Mouse (Mus musculus) adrenal gland, adult 18-20 months (tissue): ENCODE results near the gene Scamp5. TPM values are rescaled to one million over a fixed set of nuclear protein-coding genes. Genes with fewer than 3 reads are reported as not detected.
A peak's percentile ranks its signal among the peaks of the same experiment; 100 is the strongest.
"Not testable (repeated sequence)": the region's sequence is repeated elsewhere in the genome, so short reads cannot be mapped to it uniquely, and the experiment has no call there.

Experiments
- DNase-seq, 2 experiments: peaks; one replicate each; pipeline ENCODE4 v3.0.0; 2021 to 2022; ENCODE audit warnings: low spot score in 2 of 2
- total RNA-seq, 2 experiments: library from RNA; stranded (reverse); gene quantifications; 1 replicate in 1 of 2; 2 replicates in 1 of 2; pipeline ENCODE4 v1.2.3; 2021

Gene Scamp5
- total RNA-seq, 2 experiments from 2014 or later, result 7.5 to 13.7 TPM

DNA sequence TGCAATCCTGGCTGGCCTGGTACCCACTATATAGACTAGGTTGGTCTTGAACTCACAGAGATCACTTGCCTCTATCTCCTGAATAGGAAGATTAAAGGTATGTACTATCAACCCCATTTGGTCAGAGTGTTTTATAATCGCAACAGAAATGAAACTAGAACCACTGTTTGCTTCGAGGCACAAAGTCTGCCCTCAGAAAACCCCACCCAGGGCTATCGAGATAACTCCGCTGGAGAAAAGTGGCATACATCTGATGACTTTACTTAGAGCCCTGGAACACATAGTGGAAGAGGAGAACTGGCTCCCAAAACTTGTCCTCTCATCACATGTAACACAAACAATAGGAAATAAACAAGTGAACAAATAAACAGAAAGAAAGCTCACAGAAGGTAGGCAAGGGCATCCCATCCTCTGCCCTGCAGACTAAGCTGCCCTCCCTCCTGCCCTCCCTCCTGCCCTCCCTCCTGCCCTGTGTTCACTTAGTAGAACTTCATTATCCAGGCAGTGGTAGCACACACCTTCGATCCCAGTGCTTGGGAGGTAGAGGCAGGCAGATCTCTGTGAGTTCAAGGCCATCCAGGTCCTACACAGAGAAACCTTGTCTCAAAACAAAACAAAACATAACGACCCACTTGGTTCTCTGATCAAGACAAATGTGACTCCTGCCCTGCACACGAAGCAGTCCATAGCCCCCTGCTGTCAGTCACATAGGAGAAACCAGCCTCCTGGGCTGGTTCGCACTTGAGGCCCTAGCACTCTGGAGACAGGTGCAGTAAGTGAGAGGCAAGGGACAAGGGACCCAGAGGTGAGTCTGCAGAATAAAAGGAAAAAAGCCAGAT is 15.0 kb downstream of the Scamp5 start:
- no peak for DNase-seq

DNA sequence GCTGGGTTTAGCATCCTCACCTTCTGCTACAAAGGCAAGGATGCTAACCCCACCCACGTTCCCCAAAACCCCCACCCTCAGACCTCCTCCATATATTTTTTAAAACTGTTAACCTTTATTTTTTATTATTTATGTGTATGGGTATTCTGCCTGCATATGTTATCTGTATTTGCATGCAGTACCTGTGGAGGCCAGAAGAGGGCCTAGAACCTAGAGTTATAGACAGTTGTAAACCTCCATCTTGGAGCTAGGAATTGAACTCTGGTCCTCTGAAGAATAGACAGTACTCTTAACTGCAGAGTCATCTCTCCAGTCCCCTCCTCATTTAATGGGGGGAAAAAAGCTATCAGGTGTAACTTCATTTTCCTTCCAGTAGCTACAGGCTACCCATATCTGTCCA is 18.1 kb downstream of the Scamp5 start:
- no peak for DNase-seq

DNA sequence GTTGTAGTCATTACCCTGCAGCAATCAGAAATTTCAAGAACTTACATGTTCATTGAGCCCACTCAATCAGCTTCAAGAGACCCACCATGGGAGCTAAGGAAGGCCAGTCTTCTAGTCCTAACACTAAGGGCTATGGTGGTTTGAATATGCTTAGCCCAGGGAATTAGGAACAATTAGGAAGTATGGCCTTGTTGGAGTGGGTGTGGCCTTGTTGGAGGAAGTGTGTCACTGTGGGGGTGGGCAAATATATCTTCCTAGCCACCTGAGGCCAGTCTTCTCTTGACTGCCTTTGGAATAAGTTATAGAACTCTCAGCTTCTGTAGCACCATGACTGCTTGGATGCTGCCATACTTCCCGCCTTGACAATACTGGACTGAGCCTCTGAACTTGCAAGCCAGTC is 27.2 kb downstream of the Scamp5 start:
- no peak for DNase-seq

DNA sequence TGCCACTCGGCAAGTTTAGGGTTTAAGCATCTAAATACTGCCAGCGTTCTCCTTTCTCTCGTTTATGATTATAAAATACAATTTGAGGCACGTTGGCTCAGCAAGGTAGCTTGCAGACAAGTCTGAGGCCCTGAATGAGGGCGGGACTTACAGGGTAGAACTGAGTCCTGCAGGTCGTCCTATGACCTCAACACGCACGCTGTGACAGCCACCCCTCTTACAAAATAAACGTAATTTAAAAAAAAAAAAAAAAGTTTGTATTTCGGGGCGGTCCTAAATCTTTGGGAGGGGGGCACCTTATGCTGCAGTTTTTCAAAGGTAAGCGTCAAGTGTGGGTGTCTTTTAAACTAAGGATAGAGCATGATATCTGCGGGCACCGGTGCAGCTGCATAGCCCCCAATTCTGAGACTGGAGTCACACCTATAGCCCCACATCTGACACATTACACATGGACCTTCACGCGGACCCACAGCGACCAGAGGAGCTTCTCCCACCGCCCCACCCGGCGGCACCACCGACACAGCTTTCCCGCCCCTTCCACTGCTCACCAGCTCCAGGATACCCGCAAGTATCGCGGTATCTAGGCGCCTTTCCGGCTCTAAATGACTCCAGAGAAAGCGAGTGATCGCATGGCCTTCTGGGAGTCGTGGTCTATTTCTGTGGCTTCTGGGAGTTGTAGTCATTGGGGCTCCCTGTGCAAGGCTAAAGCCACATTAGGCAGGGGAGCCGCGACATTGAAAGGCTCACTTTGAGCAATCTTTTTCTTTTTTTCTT is 28.2 kb downstream of the Scamp5 start, which contains the start of gene Ppcdc:
TSS of gene Ppcdc (minus strand) at position 603 of the 774 bp plus-strand sequence.
- peak; percentile 80 to 82 for DNase-seq

DNA sequence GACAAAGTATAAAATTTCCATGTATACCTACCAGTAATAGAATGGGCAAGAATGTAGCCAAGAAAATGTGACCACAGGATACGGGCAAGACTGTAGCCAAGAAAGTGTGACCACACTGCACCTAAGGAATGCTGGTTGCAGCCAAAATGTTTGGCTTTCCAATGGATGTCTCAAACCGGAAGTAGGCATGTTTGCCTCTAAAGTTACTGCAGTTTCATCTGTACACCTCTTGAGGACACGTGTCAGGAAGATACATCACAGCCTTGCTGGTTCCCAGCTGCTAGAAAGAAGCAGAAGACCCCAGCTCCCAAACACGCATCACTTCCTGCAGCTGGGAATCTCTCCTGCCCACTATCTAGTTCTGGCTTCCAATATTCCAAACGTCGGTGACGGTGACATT is 28.8 kb downstream of the Scamp5 start:
- no peak for DNase-seq

DNA sequence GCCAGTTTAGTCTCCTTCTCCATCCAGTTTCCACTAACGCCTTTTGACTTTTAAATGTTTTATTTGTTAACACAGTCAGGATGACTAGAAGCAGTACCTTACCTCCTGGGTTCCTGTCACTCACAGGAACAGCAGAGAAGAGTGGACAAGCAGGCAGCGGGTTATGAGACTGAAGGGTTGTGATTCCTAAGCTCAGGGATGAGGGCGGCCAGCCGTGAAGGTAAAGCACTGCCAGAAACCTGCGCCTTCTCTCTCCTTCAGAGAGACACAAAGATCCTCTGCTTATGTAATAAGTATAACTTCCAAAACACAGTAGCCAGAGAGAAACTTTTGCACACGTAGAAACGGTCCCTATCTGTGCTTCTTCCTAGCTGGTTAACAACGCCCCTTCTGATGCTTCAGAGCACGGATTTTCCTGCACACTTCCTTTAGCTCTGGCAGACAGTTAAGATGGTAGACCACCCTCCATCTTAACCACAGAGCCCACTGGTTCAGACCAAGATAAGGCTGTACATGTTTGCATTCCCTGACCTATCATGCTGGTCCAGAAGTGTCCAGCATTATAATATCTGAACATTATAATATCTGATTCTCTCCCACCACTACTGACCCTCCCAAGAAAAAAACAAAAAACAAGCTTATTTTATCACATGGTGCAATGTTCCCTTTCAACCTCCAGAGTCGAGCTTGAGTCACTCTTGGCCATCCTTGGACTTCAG is 29.8 kb downstream of the Scamp5 start:
- no peak for DNase-seq

DNA sequence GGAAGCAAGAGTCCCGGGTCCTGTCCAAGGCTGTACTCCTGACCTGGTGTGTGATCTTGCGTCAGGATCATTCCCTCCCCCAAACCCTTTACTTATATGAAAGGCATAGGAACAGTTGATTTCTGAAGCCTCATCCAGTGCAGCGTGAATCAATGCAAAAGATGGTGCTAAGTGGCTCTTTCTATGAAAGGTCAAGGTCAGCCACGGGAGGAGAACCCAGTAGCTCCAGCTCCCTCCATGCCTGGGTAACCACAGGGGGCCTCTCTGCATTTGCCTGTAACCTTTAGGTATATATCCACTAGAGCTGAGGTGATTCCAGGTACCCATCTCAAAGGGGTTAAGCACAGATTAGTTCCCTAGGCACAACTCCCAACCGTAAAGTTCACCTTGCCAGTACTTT is 31.7 kb downstream of the Scamp5 start:
- DNase-seq, result no peak

DNA sequence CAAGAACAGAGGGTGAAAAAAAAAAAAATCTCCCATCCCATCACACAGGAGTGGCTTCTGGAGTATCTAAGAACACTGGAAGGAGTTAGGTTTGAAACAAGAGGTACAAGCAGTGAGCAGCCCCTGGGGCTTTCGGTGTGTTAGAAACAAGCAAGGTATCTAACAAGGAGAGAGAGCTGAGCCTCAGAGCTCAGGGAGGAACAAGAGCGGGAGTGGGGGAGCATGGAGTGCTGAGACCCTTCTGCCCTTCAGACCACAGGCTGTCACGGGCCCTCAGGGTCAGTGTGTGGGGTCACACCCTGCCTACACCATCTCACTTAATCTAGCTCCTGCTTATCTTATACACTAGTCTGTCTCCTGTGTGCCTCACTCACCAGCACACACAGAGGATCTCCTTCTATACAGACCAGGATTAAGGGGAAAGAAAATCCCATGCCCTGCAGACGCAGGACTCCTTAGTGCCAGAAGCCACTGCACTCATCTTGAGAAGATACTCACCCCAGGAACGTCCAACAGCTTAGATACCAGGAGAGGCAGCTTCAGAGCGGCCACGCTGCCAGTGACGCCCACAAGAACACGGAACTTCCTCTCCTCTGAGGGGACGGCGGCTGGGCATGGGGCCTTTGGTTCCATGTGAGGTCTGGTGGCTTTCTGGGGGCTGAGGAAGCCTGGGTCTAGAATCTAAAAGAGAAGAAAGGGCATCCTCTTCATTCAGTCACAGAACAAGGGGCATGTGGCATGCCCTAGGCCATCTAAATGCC is 33.3 kb downstream of the Scamp5 start:
- DNase-seq, result no peak

DNA sequence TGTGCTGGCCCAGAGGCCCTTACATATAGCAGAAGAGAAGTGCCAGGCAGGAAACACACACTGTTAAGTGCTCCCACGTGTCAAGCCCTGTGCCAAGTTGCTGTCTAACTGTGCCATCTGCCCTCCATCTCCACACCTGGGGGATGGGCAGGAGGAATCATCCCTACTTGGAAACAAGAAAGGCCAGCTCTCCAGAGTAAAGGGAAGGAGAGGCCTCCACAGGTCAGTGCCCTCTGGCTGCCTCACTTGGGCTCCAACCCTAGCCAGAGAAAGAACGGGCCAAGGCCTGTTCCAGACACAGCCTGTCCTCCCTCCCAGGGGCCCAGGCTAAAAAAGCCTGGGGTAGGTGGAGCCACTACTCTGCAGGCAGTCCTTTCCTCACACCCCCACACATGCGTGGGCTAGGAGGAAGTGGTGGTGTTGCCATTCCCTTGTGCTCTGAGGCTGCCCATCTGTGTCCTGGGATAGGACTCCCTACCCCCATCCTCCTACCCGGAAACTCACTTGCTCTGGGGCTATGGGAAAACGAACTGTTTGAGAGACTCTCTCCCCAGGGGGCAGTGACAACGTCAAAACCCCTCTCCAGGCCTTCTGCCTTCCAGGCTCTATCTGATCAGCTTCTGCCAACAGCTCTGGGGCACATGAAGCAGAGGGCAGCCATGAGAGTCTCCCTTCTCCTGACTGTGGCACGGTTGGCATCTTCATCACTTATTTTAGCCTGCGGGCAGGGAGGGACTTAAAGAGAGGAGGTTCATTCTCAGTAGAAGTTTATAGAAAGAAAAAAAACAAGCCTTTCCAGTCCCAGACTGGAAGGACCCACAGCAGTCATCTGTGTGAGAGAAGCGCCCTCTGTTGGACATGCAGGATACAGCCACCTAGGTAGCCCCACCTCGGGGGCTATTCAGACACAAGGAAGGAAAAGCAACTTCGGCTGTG is 34.5 kb downstream of the Scamp5 start:
- peak; percentile 71 to 73 for DNase-seq

DNA sequence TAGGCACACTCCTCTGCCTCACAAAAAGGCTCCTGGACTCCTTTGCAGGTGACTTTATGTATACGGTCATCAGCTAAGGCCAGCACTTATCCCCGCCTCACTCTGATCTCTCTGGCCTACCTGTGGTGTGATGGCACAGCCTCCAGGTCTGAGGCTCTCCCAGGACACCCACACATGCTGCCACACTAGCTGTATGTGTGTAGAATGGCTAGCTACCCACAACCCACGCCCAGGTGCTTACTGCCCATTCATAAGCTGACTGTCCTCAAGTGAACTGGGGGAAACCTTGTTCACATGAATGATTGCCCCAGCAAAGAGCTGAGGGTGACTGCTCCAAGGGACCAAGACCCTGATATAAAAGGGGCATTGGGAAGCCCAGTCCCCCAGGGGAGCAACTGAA is 35.4 kb downstream of the Scamp5 start:
- DNase-seq, result no peak

DNA sequence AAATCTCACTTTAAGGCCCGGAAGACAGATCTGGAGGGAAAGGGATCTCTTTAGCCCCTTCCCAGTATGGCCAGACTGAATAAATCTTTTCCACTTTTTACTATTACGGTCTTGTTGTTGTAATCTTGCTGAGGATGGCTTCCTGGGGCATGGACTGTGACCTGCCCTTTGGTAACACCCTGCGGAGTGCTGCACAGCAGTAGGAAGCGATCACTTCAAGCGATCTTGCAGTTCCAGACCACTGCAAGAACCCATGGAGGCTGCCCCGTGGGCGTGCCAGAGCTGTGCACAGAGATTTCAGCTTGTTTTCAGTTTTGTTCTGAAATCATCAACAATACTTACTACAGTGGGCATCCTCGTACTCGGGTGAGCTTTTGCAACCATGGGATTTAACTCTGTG is 36.7 kb downstream of the Scamp5 start:
- DNase-seq, result no peak

DNA sequence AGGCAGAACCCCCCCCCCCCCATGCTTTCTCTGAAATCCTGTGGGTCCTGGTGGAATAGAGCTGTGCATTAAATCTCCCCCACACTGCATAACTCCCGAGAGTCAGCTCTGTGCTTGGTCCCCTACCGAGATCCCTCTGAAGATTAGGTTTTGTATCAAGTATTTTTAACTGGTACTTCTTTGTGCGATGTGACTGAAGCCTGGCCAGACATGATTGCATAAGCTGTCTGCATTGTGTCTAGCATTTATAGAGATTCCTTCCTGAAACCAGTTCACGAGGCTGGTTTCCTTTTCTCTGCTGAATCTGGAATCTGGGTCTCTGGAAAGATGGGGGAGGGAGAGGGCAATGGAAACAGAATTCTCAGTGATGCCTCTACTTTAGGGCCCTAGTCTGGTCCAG is 39.5 kb downstream of the Scamp5 start:
- DNase-seq, result no peak

DNA sequence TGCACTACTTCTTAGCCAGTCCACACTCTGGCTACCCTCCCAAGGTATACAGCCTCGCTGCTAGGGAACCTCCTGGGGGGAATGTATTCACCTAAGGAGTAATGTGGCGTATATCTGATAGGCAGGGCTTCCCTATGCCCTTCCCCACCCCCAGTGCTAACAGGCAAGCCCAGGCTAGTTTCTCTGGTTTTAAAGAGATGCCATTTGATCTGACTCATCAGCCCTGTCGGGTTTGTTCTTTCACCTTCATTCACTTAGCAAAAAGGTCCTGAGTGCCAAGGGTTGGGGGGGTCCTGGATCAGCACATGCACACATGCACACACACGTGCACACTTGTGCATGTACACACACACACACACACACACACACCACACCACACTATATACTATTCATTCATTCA is 39.9 kb downstream of the Scamp5 start:
- no peak for DNase-seq

DNA sequence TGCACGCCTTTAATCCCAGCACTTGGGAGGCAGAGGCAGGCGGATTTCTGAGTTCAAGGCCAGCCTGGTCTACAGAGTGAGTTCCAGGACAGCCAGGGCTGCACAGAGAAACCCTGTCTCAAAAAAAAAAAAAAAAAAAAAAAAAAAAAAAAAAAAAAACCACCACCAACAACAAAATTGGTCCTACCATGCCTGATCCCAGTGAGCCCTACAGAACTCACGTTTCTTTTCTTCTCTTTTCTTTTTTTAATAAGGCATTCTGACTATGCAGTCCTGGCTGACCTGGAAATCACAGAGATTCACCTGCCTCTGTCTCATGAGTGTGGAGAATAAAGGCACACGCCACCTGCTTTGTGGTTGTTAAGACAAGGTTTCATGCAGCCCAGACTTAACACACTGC is 40.7 kb downstream of the Scamp5 start:
- DNase-seq, result not testable (repeated sequence)

DNA sequence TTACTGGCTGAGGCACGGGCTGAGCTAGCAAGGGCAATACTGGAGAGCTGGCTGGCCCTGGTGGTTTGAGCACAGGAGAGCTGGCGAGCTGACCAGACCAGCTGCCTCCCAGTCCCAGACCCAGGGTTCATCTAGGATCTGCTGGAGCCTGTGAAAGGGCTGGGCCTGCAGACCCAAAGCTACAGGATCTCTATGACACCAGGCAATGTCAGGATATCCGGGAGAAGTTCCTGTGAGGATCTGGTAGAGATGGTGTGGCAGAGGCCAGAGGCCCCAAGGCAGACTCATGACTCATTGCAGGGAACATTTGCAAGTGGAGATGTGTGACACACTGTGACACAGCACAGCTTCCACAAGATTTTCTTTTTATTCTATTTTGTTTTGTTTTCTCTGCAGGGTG is 42.7 kb downstream of the Scamp5 start:
- DNase-seq, result peak in 1 of 2 experiments; percentile 49

DNA sequence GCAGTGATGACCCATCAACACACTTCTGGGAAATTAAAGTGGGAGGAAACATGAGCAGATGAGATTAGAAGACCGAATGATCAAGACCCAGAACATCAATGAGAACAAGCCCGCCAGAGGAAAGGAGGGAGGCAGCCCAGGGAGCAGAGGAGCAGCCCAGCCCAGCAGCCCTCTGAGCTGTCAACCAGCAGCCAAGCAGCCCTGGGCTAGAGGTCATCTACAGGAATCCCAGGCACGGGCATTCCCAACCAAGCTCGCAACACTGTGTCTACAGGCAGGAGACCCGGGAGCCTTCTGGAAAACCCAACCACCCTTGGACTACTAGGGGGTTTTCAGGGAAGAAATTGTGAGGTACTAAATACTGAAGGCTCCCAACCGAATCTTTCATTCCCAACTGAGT is 43.8 kb downstream of the Scamp5 start:
- no peak for DNase-seq

DNA sequence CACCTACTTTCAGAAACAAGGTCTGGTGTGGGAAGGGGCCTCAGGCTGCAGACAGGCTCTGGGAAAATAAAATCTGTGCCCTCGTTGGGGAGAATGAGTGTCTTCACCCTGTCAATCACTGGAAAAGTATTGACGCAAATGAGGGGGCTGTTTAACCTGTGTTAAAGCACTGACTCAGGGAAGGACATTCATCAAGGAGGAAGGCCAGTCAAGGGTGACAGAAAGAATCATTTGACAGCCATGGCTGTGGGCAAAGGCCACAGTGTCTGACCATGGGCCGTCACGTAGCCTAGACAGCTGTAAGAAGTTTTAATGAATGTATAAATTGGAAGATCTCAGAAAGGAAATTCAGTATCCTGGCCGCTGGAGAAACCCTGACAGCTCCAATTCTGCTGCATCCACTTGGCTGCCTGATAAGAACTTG is 46.2 kb downstream of the Scamp5 start:
- DNase-seq, result peak in 1 of 2 experiments; percentile 39

DNA sequence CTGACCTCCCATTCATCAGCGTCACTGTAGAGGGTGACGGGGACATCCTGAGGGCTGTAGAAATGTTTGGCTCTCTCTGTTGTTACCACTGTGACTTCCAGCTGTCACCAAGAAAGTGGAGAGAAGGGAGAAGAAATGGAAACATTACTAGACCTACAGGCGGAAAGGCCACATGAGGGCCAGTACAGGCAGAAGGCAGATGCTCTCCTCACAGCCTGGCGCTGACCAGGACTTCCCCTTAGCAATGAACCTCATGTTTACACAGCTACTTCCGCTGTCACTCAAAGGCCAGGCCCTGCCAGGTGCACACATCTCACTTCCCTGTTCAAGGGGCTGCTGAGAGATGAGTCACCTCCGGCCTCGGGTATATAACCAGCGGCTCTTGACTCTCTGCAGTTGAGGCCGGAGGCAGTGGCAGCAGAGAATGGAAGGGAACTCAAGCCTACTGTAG is 46.7 kb downstream of the Scamp5 start:
- peak; percentile 50 to 54 for DNase-seq

DNA sequence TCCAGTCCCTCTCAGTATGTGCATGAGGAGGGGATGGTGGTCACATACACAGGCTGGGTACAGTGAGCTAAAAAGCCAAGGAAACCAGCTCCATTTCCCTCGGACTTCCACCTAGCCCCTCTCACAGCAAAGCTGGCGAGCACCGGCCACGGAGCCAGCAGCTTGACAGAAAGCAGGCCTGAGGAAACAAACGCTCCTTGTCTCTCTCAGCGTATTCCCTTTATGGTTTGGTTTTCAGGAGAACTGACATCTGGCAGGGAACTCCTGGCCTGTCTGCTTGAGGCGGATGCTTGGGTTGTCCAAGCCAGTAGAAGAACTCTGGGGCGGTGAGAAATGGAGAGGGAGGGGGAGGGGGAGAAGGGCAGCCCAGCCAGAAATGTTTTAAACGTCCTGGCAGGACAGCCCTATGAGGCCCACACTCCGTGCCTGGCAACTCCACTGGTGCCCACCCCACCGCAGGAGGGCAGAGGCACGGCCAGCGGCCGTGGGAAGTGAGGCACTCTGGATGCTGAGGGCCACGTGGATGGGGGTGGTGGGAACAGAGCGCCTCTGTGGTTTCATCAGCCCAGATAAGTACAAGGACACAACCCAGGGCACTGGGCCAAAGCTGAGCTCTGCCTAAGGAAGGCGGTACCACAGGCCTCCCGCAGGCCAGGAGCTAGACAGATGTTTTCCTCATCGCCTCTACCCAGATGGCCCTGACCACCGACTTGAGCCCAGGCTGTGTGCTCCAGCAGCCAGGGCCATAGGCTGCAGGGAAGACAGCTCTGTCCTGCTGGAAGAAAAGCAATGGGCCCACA is 47.3 kb downstream of the Scamp5 start:
- peak; percentile 89 to 94 for DNase-seq
